Mouse (Mus musculus) kidney, adult 2 months (tissue): ENCODE results near the gene Tspan33.

Experiments used
- CTCF ChIP-seq: fragments of 200-500 bp; conservative IDR thresholded peaks from 2 replicates; pipeline ENCODE4 v1.5.1; 2011; ENCODE audit warnings: low read depth, mild to moderate bottlenecking, control low read depth, low read length, moderate library complexity, mixed read lengths; ENCODE audit not compliant: insufficient read depth, insufficient read length
- POLR2A ChIP-seq: fragments of 200-500 bp; IDR thresholded peaks from one replicate; pipeline ENCODE4 v1.6.1; 2011; ENCODE audit warnings: low read depth, low read length, control low read depth

DNA sequence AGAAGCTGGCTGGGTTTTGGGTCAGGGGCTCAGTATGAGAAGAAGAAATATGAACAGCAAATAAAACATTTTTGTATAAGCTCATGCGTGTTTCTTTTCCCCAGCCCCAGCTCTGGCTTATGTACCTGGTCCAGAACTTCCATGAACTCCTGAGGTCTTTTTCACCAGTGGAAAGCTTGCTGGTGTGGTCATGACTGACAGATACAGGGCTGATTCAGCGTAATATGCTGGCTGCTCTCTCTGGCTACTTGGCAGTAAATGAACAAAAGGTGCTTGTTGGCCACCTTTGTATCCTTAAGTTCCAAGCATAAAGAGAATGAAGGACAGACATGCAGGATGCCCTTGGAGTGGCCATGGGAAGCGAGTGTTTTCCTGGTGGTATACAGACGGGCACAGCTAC, 67.3 kb downstream of the Tspan33 start:
- TF ChIP-seq CTCF (no peak), POLR2A (no peak)
